Mouse (Mus musculus) limb, embryonic 11.5 days (tissue): ENCODE measurements around the gene Tnfrsf9. TPM values are rescaled to one million over a fixed set of nuclear protein-coding genes. Genes with fewer than 3 reads are reported as not detected.
"Not testable (repeated sequence)": the region's sequence is repeated elsewhere in the genome, so short reads cannot be mapped to it uniquely, and the experiment has no call there.

ENCODE experiments used
- ATAC-seq: fragments of 200-750 bp; cut with Nextera tagmentation; 2 replicates; pipeline ENCODE4 v1.8.0; 2017; ENCODE audit warnings: low read depth; ENCODE audit not compliant: insufficient number of reproducible peaks, low FRiP score, low TSS enrichment
- DNase-seq: peaks from one replicate; pipeline ENCODE4 v3.0.0-alpha.2; 2015; ENCODE audit warnings: low spot score
- H3K27ac ChIP-seq: fragments of 300-500 bp; sonication (generic); replicated peaks from 2 replicates; pipeline ENCODE4 v1.5.1; 2014; ENCODE audit warnings: low read depth, mild to moderate bottlenecking, low read length
- H3K27me3 ChIP-seq: fragments of 300-500 bp; sonication (generic); 2 replicates; pipeline ENCODE4 v1.6.1; 2014; ENCODE audit warnings: mild to moderate bottlenecking, low read length, mixed read lengths; ENCODE audit not compliant: control insufficient read depth, insufficient read depth
- H3K36me3 ChIP-seq: fragments of 300-500 bp; sonication (generic); 2 replicates; pipeline ENCODE4 v1.6.1; 2014; ENCODE audit warnings: mild to moderate bottlenecking, low read length, moderate library complexity, mixed read lengths; ENCODE audit not compliant: control insufficient read depth, insufficient read depth
- H3K4me1 ChIP-seq: fragments of 300-500 bp; sonication (generic); 2 replicates; pipeline ENCODE4 v1.6.1; 2014; ENCODE audit warnings: low read length, mixed read lengths; ENCODE audit not compliant: control insufficient read depth, insufficient read depth
- H3K4me2 ChIP-seq: fragments of 300-500 bp; sonication (generic); 2 replicates; pipeline ENCODE4 v1.6.1; 2014; ENCODE audit warnings: low read depth, mild to moderate bottlenecking, moderate library complexity; ENCODE audit not compliant: severe bottlenecking
- H3K4me3 ChIP-seq: fragments of 300-500 bp; sonication (generic); 2 replicates; pipeline ENCODE4 v1.5.1; 2014; ENCODE audit warnings: low read depth, low read length
- H3K9ac ChIP-seq: fragments of 300-500 bp; sonication (generic); 2 replicates; pipeline ENCODE4 v1.6.1; 2014; ENCODE audit warnings: mild to moderate bottlenecking, low read length
- H3K9me3 ChIP-seq: fragments of 300-500 bp; sonication (generic); 2 replicates; pipeline ENCODE4 v1.6.1; 2016; ENCODE audit warnings: low read length; ENCODE audit not compliant: control insufficient read depth
- WGBS: fragments of 180-500 bp; shearing (Covaris S2); extraction: QIAGEN DNeasy Blood & Tissue Kit; methylation state at CpG from one replicate; pipeline ENCODE4 v1.1.7; 2014; 5-methylcytosine and 5-hydroxymethylcytosine counted together
- polyA plus RNA-seq: library from polyadenylated mRNA; unstranded; fragments of >200 nt; fragmentation: Nextera tagmentation; extraction: Ambion mirVana; gene quantifications from 2 replicates; pipeline ENCODE4 v1.2.1, GENCODE M21; 2014

Tnfrsf9 gene
- polyA plus RNA-seq, 1 experiment from 2014 or later = 0.69 TPM

DNA sequence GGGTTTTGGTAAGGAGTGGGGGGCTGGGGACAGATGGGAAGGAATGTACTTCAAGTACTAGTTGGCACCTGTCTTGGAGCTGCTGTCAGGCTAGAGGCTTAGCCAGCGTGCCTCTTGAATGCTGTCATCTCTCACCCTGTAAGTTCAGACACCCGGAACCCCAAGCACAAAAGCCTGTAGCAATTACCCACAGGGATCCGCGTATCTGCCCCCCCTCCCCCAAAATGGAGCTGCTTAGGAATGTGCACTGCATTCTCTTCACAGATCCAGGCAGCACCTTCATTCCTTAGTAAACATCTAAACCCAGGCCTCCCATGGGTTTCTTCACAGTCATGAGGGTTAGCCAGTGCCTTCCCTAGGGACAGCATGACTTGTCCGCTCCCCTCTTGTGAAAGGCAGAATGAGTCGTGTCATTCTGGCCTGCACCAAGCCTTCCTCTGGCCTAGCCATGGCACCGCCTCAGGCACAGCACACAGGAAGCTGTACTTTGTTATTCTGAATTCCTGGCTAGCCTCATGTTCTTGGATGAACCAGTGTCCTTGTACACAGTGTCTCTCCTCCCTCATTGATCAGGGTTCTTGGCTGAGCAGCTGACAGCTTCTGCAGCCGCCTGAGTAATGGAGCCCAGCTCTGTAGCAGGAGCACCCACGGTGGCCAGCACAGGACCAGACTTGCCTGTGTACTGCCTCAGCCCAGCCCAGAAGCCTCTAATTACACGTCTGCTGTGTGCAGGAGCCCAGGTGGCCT lies 42.8 kb upstream of the Tnfrsf9 start:
- ATAC-seq = peak; percentile 73; the same call in 1 of the 2 replicates

DNA sequence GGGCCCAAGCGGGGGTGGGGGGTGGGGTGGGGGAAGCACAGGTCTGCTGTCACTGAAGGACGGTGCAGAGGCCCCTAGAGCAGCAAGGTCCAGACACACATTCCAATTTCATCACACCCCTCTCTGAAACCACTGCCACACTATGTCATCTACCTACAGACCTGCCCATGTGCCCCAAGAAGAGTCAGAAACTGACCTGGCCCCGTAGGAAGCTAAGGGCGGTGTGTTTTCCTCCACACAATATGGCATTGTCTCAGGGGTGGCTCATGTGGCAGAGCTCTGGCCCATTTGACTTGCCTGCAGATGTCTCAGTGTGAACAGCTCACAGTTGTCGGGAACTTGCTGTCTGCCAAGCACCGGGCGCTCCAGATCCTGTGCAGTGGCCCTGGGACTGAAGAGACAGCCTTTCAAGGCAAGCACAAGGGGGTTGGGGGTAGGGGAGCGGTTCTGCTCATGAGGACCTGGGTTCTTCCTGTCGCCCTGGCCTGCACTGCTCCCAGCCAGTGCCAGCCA lies 42.2 kb upstream of the Tnfrsf9 start:
- Histone ChIP-seq H3K9ac (no peak overlapping the region; the same call in 1 of the 2 replicates), H3K36me3 (no peaks in the 10 kb centered on the region), H3K4me3 (no peak overlapping the region), H3K4me2 (no peak overlapping the region), H3K4me1 (peaks cover 22% of the 10 kb centered on the region), H3K27me3 (no peaks in the 10 kb centered on the region), H3K9me3 (no peaks in the 10 kb centered on the region), H3K27ac (peak overlapping the region; percentile 44)
- 27% methylated on average over 9 of the region's 9 CpGs for WGBS
- ATAC-seq = peak; percentile 65; the same call in 1 of the 2 replicates
- no peak for DNase-seq

More for the DNA sequence above, 42.8 kb upstream of the Tnfrsf9 start:
- Histone ChIP-seq H3K4me1 (peaks cover 22% of the 10 kb centered on the region), H3K4me3 (no peak overlapping the region), H3K9me3 (no peaks in the 10 kb centered on the region), H3K27me3 (no peaks in the 10 kb centered on the region), H3K9ac (no peak overlapping the region), H3K4me2 (no peak overlapping the region), H3K36me3 (peaks cover 5% of the 10 kb centered on the region), H3K27ac (peak overlapping the region; percentile 44)
- peak; percentile 45 for DNase-seq
- 32% methylated on average over 10 of the region's 10 CpGs for WGBS

DNA sequence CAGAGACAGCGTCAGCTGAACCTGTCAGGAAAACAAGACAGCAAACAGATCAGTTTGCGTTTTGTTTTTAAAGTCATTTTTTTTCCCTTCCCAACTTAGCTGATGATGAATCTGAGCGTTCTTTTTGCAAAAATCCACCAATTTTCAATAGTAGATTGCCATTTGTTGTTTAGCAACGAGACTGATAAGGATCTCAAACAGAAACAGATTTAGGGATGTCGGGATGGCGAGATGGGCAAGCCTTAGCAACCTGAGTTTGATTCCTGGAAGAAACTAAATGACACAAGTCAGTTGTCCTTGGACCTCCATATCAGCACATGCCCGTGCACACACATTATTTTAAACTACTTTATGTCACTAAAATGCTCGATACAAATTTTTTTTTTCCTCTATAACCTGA lies 41.7 kb upstream of the Tnfrsf9 start:
- DNase-seq (no peak), ATAC-seq (no peak)
- H3K9me3 ChIP-seq = no peaks in the 10 kb centered on the region
- peak overlapping the region; percentile 44 for H3K27ac ChIP-seq
- WGBS = 74% methylated on average over 8 of the region's 8 CpGs
- no peaks in the 10 kb centered on the region for H3K36me3 ChIP-seq
- no peak overlapping the region; the same call in 1 of the 2 replicates for H3K9ac ChIP-seq
- H3K4me2 ChIP-seq = no peak overlapping the region
- no peak overlapping the region for H3K4me3 ChIP-seq
- peaks cover 22% of the 10 kb centered on the region for H3K4me1 ChIP-seq
- H3K27me3 ChIP-seq = no peaks in the 10 kb centered on the region

DNA sequence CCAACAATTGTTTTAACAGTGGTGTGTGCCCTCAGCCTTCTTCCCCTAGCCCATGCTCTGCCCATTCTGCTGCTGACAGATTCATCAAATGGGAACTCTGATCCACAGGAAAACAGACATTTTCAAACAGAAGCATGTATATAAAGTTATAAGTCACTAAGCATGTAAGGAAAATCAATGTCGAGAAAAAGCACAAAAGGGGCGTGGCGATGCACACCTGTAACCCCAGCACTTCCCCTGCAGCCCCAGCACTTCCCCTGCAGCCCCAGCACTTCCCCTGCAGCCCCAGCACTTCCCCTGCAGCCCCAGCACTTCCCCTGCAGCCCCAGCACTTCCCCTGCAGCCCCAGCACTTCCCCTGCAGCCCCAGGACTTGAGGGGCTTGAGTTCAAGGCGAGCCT lies 39.9 kb upstream of the Tnfrsf9 start:
- H3K27me3 ChIP-seq, H3K27ac ChIP-seq, H3K36me3 ChIP-seq, H3K4me3 ChIP-seq, DNase-seq, H3K4me2 ChIP-seq, H3K9ac ChIP-seq, ATAC-seq, H3K9me3 ChIP-seq: not testable (repeated sequence)
- 72% methylated on average over 4 of the region's 4 CpGs for WGBS
- peaks cover 22% of the 10 kb centered on the region for H3K4me1 ChIP-seq

DNA sequence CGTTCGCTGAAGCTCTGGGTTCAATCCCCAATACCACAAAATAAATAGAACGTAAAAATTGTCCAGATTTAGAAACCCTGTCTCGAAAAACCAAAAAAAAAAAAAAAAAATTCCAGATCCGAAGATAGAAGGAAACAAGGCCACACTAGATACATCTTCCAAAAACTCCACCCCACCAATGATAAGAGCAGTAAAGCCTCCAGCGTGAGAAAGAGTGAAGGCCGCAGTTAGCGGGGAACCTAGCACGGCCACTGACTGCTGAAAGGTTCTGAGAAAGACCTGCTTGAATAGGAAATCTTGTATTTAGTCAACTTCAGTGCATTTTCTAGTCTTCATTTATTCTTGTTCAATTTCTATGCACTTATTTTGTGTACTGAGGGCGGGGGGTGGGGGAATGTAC lies 39.0 kb upstream of the Tnfrsf9 start:
- no peak overlapping the region for H3K27ac ChIP-seq
- no peaks in the 10 kb centered on the region for H3K36me3 ChIP-seq
- no peaks in the 10 kb centered on the region for H3K27me3 ChIP-seq
- WGBS = 89% methylated on average over 10 of the region's 10 CpGs
- peaks cover 18% of the 10 kb centered on the region for H3K4me1 ChIP-seq
- no peak overlapping the region for H3K4me2 ChIP-seq
- H3K9me3 ChIP-seq = peaks cover 13% of the 10 kb centered on the region; the same call in 1 of the 2 replicates
- DNase-seq (no peak), ATAC-seq (no peak)
- H3K9ac ChIP-seq = no peak overlapping the region
- no peak overlapping the region for H3K4me3 ChIP-seq

DNA sequence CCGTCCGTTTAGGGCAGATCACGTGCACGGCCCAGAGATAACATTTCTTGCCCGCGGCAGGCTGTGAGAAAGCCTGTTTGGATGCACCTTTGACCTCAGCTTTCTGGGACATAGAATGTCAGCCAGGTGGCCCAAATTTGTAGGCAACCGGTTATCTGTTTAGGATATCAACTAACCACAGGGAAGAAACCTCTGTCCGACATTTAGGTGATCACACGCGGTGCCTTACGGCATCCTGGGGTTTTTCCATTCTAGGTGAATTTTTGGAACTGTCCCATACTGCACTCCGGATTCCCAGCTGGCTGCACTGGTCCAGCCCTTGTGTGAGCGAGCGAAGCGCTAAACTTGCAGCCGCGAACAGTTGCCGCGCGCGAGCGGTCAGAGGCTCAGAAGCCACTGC lies 34.7 kb upstream of the Tnfrsf9 start:
- Histone ChIP-seq H3K4me2 (no peak overlapping the region), H3K4me3 (no peak overlapping the region), H3K27ac (no peak overlapping the region), H3K9ac (no peak overlapping the region), H3K9me3 (peaks cover 13% of the 10 kb centered on the region; the same call in 1 of the 2 replicates), H3K27me3 (no peaks in the 10 kb centered on the region), H3K36me3 (no peaks in the 10 kb centered on the region), H3K4me1 (no peaks in the 10 kb centered on the region)
- no peak for DNase-seq
- no peak for ATAC-seq
- WGBS = 92% methylated on average over 22 of the region's 22 CpGs

DNA sequence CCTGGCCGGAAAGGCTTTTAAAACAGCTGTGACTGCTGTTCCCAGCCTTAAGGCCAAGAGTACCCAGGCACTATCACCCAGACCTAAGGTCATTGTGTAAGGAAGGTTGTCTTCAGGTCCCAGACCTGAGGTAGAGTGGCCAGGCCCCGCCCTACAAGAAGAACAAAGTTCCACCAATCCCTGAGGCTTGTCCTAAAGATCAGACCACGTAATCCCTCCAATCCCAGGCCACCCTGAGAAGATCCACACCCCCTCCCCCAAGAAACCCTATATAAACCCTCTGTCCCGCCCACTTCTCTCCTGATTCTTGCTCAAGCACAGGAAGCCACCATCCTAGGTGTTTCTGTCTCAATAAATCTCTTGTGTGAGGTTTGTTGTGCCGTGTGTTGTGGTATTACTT lies 34.0 kb upstream of the Tnfrsf9 start:
- H3K27me3 ChIP-seq = no peaks in the 10 kb centered on the region
- no peak overlapping the region for H3K4me2 ChIP-seq
- peaks cover 13% of the 10 kb centered on the region; the same call in 1 of the 2 replicates for H3K9me3 ChIP-seq
- WGBS = 90% methylated on average over 5 of the region's 5 CpGs
- no peak overlapping the region for H3K9ac ChIP-seq
- ATAC-seq (no peak), DNase-seq (no peak)
- H3K36me3 ChIP-seq = no peaks in the 10 kb centered on the region
- H3K4me1 ChIP-seq = no peaks in the 10 kb centered on the region
- H3K27ac ChIP-seq = no peak overlapping the region
- no peak overlapping the region for H3K4me3 ChIP-seq

DNA sequence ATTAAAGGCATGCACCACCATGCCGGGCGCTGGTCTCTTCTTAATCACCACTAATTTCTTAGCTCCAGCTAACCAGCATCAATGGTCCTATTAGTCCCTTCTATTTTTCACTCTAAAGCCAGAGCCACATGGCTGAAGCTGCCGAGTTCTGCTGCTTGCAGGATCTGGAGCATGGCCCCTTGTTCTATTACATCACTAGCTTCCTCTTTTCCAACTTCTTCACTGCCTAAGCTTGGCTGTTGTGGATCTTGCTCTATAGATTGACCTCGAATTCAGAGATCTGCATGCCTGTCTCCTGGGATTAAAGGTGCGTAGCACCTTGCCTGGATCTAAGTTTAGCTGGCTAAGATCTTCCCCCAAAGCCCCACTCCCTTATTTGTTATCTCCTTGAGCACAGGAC lies 31.7 kb upstream of the Tnfrsf9 start:
- Histone ChIP-seq H3K36me3 (no peaks in the 10 kb centered on the region), H3K9me3 (peaks cover 13% of the 10 kb centered on the region; the same call in 1 of the 2 replicates), H3K9ac (no peak overlapping the region), H3K27ac (no peak overlapping the region), H3K27me3 (no peaks in the 10 kb centered on the region), H3K4me2 (no peak overlapping the region), H3K4me3 (no peak overlapping the region), H3K4me1 (no peaks in the 10 kb centered on the region)
- WGBS = 93% methylated on average over 5 of the region's 5 CpGs
- ATAC-seq = no peak
- no peak for DNase-seq
